In the genomic region with DNA sequence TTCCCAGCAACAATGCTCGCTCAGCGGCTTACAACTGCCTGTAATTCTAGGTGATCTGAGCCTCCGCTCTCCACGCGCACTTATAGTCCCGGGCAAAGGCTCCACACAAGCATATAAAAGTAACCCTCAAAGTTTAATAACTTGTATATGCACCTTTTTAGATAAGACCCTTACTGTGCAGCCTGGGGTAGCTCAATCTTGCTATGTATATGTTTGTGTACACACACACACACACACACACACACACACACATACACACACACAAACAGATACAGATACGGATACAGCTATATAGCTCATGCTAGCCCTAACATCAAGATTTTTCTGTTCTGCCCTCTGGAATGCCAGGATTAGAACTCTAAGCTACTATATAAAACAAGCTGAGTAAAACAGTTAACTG, we compare ENCODE assay signal across 23 mouse cellular contexts.
"Had no signal": no experiment of that assay in that cellular context is flagged by ENCODE, and none has a peak within 500 bp of the region (broad histone marks: within the 10 kb centered on the region; RNA-seq: fewer than 3 reads in every experiment).

No protein-coding gene starts in this region.

- ATAC-seq: forebrain, embryonic 16.5 days; inflammation-experienced regulatory T-cells, adult 6 months; intestine, embryonic 15.5 days; intestine, postnatal 0 days had no signal

- H3K4me2 ChIP-seq: heart, embryonic 12.5 days; hindbrain, embryonic 12.5 days; intestine, embryonic 15.5 days; limb, embryonic 12.5 days; liver, embryonic 11.5 days had no signal

- H3K9me3 ChIP-seq: heart, embryonic 10.5 days; heart, embryonic 12.5 days; hindbrain, embryonic 12.5 days; intestine, embryonic 15.5 days; limb, embryonic 10.5 days; limb, embryonic 12.5 days had no signal

- H3K27ac ChIP-seq: gastrocnemius, adult 2 months; heart, embryonic 10.5 days; intestine, embryonic 15.5 days; layer of hippocampus, adult 2 months; left cerebral cortex, adult 2 months; limb, embryonic 10.5 days; limb, embryonic 12.5 days had no signal

- H3K27me3 ChIP-seq: heart, embryonic 12.5 days; hindbrain, embryonic 12.5 days; intestine, embryonic 15.5 days; limb, embryonic 12.5 days had no signal

- H3K9ac ChIP-seq: heart, embryonic 12.5 days; hindbrain, embryonic 12.5 days; intestine, embryonic 15.5 days; limb, embryonic 12.5 days had no signal

- H3K4me1 ChIP-seq: intestine, embryonic 15.5 days had no signal

- H3K36me3 ChIP-seq: heart, embryonic 10.5 days; heart, embryonic 12.5 days; hindbrain, embryonic 12.5 days; intestine, embryonic 15.5 days; limb, embryonic 10.5 days; limb, embryonic 12.5 days had no signal

- DNase-seq: gastrocnemius, adult 2 months; gastrocnemius, postnatal 10 days; gastrocnemius, postnatal 25 days; heart, postnatal 10 days; heart, postnatal 4 days; kidney, adult 18-20 months; kidney, adult 8-10 months; kidney, postnatal 10 days; kidney, postnatal 25 days; kidney, postnatal 4 days; liver had no signal

- H3K4me3 ChIP-seq: gastrocnemius, adult 2 months; heart, embryonic 10.5 days; heart, embryonic 12.5 days; hindbrain, embryonic 12.5 days; intestine, embryonic 15.5 days; layer of hippocampus, adult 2 months; left cerebral cortex, adult 2 months; limb, embryonic 10.5 days; limb, embryonic 12.5 days had no signal
